Mouse (Mus musculus) ES-Bruce4 (cell line): ENCODE data around the gene Hnf1a.

ENCODE experiments used
- CTCF ChIP-seq: IDR thresholded peaks from one replicate; pipeline ENCODE4 v1.8.1; 2011; ENCODE audit warnings: low read depth, low read length
- POLR2A ChIP-seq: IDR thresholded peaks from one replicate; pipeline ENCODE4 v1.8.1; 2011; ENCODE audit warnings: low read length; ENCODE audit not compliant: insufficient read depth

GRCm38 (mm10) chr5:114980122-114980748 is 9.3 kb upstream of the Hnf1a start:
- no peak for TF ChIP-seq POLR2A
- TF ChIP-seq CTCF = no peak
